Mouse (Mus musculus) midbrain, postnatal 0 days (tissue): ENCODE results near the gene Sox21. TPM values are rescaled to one million over a fixed set of nuclear protein-coding genes. Genes with fewer than 3 reads are reported as not detected.

Experiments used
- ATAC-seq: fragments of 200-750 bp; cut with Nextera tagmentation; 2 replicates; pipeline ENCODE4 v1.8.0; 2017; ENCODE audit warnings: moderate number of reproducible peaks, mild to moderate bottlenecking, moderate TSS enrichment, moderate library complexity; ENCODE audit not compliant: low FRiP score
- DNase-seq: peaks from one replicate; pipeline ENCODE4 v3.0.0-alpha.2; 2015; ENCODE audit warnings: low spot score
- H3K27ac ChIP-seq: fragments of 300-500 bp; sonication (generic); 2 replicates; pipeline ENCODE4 v1.5.1; 2014; ENCODE audit warnings: low read depth, mild to moderate bottlenecking, low read length, mixed read lengths
- H3K27me3 ChIP-seq: fragments of 300-500 bp; sonication (generic); 2 replicates; pipeline ENCODE4 v1.6.1; 2014; ENCODE audit warnings: low read length, control low read depth, mixed read lengths; ENCODE audit not compliant: insufficient read depth
- H3K36me3 ChIP-seq: fragments of 300-500 bp; sonication (generic); 2 replicates; pipeline ENCODE4 v1.6.1; 2014; ENCODE audit warnings: low read length, control low read depth, mixed read lengths; ENCODE audit not compliant: insufficient read depth
- H3K4me1 ChIP-seq: fragments of 300-500 bp; sonication (generic); 2 replicates; pipeline ENCODE4 v1.6.1; 2014; ENCODE audit warnings: mild to moderate bottlenecking, control low read depth, antibody characterized with exemption, low read length, mixed read lengths; ENCODE audit not compliant: insufficient read depth
- H3K4me2 ChIP-seq: fragments of 300-500 bp; sonication (generic); 2 replicates; pipeline ENCODE4 v1.6.1; 2014; ENCODE audit warnings: low read depth, mild to moderate bottlenecking, low read length, mixed read lengths; ENCODE audit not compliant: poor library complexity, severe bottlenecking
- H3K4me3 ChIP-seq: fragments of 300-500 bp; sonication (generic); 2 replicates; pipeline ENCODE4 v1.5.1; 2014; ENCODE audit warnings: low read depth, mild to moderate bottlenecking, low read length, moderate library complexity
- H3K9ac ChIP-seq: fragments of 300-500 bp; sonication (generic); replicated peaks from 2 replicates; pipeline ENCODE4 v1.6.1; 2014; ENCODE audit warnings: mild to moderate bottlenecking, low read length, moderate library complexity, mixed read lengths; ENCODE audit not compliant: poor library complexity, severe bottlenecking
- H3K9me3 ChIP-seq: fragments of 300-500 bp; sonication (generic); 2 replicates; pipeline ENCODE4 v1.6.1; 2016; ENCODE audit warnings: low read length, control low read depth
- CTCF ChIP-seq: IDR thresholded peaks from 2 replicates; pipeline ENCODE4 v1.5.1; 2016; ENCODE audit warnings: antibody characterized with exemption, mild to moderate bottlenecking
- WGBS: fragments of 180-500 bp; shearing (Covaris S2); extraction: QIAGEN DNeasy Blood & Tissue Kit; methylation state at CpG from one replicate; pipeline ENCODE4 v1.1.7; 2014; 5-methylcytosine and 5-hydroxymethylcytosine counted together
- microRNA-seq: library from miRNA; unstranded; fragments of <30 nt; microRNA quantifications from one replicate; pipeline ENCODE4, GENCODE M21; 2016; ENCODE audit warnings: borderline number of aligned reads
- polyA plus RNA-seq: library from polyadenylated mRNA; unstranded; fragments of >200 nt; fragmentation: Nextera tagmentation; extraction: Ambion mirVana; gene quantifications from 2 replicates; pipeline ENCODE4 v1.2.1, GENCODE M21; 2015
- total RNA-seq: library from RNA; depleted of rRNA; stranded (reverse); fragments of >200 nt; gene quantifications from 2 replicates; pipeline ENCODE4 v1.2.3, GENCODE M21; 2014; rRNA removed

Gene Sox21
- total and polyA plus RNA-seq, 2 experiments from 2014 or later: 7.4 to 27.8 TPM

DNA sequence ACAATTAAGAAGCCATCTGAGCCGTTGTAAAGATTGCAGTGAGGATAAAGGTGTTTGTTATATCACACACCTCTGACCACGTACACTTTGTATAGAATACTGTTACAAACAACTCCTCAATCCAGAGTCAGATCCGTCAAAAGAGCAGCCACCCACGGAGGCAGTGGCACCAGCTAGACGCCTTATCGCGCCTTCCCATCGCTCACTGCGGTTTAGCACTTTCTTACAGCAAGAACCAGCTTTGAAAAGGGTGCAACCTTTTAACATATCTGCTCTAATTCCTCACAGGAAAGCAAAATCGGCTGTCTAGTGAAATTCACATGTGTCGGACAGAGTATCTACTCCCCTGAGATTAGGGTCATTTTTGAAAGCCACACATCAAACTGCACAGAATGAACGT lies 39.8 kb downstream of the Sox21 start:
- Histone ChIP-seq H3K27ac (no peak overlapping the region), H3K4me2 (no peak overlapping the region), H3K36me3 (no peaks in the 10 kb centered on the region), H3K4me1 (no peaks in the 10 kb centered on the region), H3K9ac (no peak overlapping the region), H3K4me3 (no peak overlapping the region), H3K9me3 (no peaks in the 10 kb centered on the region), H3K27me3 (0 out of 2 replicates have a peak, but pooled peaks cover 7% of the 10 kb centered on the region)
- ATAC-seq: no peak
- DNase-seq: no peak
- TF ChIP-seq CTCF: no peak
- 54% methylated on average over 12 of the region's 12 CpGs for WGBS

DNA sequence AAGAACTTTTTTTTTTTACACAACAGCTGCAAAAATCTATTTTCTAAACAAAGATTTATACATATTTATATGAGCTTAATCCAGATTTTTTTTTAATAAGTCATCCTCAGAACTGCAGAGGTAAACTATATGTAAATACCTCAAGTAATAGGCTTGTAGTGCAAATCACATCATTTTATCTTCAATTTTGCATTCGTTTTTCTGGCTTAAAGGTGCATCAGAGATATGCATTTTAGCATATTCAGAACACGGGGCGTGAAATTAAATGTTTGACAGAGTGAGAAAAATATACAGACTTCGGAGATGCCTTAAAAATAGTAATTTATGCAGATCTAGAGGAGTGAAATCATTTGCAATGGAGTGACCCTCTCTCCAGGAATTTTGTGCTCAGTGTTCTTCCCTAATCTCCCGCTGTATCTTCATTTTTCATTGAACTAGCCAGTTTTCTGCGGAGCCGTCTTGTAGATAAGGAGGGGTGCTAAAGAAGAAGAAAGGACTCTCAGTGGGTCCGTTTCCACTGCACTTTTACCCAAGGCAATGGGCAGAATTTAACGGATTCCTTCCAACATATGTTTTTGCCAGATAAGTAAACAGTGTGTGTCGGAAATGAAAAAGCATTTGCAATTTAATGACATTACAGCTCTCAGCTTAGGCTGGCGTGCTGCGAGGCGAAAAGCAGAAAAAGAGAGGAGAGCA lies 42.5 kb downstream of the Sox21 start:
- Histone ChIP-seq H3K4me2 (peak overlapping the region; percentile 20; the same call in 1 of the 2 replicates), H3K4me1 (no peaks in the 10 kb centered on the region), H3K27me3 (0 out of 2 replicates have a peak, but pooled peaks cover 7% of the 10 kb centered on the region), H3K9me3 (no peaks in the 10 kb centered on the region), H3K9ac (no peak overlapping the region), H3K27ac (no peak overlapping the region; the same call in 1 of the 2 replicates), H3K4me3 (no peak overlapping the region), H3K36me3 (no peaks in the 10 kb centered on the region)
- ATAC-seq (peak; percentile 34; the same call in 1 of the 2 replicates), DNase-seq (no peak)
- 25% methylated on average over 13 of the region's 13 CpGs for WGBS
- no peak for TF ChIP-seq CTCF

DNA sequence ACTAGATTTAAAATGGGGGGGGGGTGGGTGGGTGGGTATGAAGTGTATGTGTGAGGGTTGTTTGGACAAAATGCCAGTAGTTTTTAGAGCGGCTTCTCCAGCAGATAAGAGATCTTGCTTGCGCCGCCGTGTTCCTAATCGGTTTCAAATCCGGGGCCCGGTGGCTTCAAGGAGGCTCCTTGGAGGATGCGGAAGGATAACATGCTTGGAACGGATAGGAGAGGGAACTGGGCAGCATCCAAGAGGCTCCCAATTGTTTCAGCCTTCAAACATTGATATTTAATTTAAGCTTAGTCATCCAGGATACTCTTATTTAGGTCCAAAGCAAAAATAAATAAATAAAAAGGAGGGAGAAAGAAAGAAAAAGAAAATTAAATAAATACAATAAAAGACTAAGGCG lies 43.2 kb downstream of the Sox21 start:
- H3K27ac ChIP-seq: no peak overlapping the region
- H3K4me2 ChIP-seq: no peak overlapping the region
- H3K9me3 ChIP-seq: no peaks in the 10 kb centered on the region
- H3K4me1 ChIP-seq: no peaks in the 10 kb centered on the region
- DNase-seq (no peak), ATAC-seq (no peak)
- H3K27me3 ChIP-seq: 0 out of 2 replicates have a peak, but pooled peaks cover 7% of the 10 kb centered on the region
- no peak for TF ChIP-seq CTCF
- no peaks in the 10 kb centered on the region for H3K36me3 ChIP-seq
- no peak overlapping the region for H3K9ac ChIP-seq
- H3K4me3 ChIP-seq: no peak overlapping the region
- 20% methylated on average over 10 of the region's 10 CpGs for WGBS

DNA sequence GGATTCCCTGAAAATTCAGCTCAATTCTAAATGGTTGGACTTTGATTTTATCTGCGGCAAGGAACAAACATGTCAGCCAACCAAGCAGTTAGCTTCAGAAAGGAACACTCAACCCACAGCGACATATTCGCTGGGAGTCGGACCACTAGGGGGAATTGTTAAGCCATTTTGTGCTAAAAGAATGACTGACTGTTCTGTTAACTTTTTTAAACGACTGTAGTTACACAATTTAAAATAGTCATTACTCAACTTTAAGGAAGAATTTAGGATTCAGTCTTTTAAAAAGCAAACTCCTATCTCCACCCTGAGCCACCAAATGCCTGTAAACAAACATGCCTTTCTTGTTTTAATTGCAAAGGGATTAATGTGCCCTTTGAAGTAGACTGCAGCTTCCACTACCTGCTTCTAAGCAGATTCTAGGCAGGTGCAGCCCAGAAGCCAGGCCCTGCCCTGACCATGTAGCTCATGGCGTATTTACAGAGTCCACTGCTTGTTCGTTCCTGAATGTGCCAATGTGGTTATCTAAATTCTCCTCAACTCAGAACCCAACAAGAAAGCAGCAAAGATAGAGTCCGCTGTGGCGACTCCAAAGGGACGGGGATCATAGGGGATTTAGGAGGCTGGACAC lies 43.7 kb downstream of the Sox21 start:
- H3K4me3 ChIP-seq: no peak overlapping the region
- H3K4me1 ChIP-seq: no peaks in the 10 kb centered on the region
- no peaks in the 10 kb centered on the region for H3K36me3 ChIP-seq
- H3K27ac ChIP-seq: 0 out of 2 replicates have a peak overlapping the region, but pooled peaks have one; percentile 32
- TF ChIP-seq CTCF: peak; percentile 57
- 0 out of 2 replicates have a peak, but pooled peaks cover 7% of the 10 kb centered on the region for H3K27me3 ChIP-seq
- WGBS: 27% methylated on average over 10 of the region's 10 CpGs
- DNase-seq: no peak
- no peak overlapping the region for H3K4me2 ChIP-seq
- no peak overlapping the region for H3K9ac ChIP-seq
- H3K9me3 ChIP-seq: no peaks in the 10 kb centered on the region
- no peak for ATAC-seq

DNA sequence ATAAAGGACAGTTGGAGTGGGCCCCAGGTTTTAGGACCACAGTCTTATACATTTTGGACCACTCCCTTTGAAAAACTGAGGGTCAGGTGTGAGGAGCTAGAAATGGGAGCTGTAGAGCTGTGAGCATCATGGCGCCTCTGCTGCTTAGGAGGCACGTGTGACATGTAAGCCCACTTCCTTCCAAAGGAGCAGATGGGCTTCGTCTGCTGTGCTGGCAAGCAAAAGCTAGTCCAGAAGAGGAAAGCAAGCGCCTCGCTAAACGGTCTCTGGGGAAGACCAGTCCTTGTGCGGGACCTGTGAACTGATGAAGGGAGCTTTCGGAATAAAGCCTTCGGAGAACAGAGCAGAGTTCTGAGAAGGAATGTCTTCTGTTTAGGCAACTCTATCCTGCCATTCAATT lies 45.4 kb downstream of the Sox21 start:
- H3K36me3 ChIP-seq: no peaks in the 10 kb centered on the region
- H3K9me3 ChIP-seq: no peaks in the 10 kb centered on the region
- H3K4me3 ChIP-seq: no peak overlapping the region
- DNase-seq (peak; percentile 30), ATAC-seq (no peak)
- no peak for TF ChIP-seq CTCF
- H3K9ac ChIP-seq: no peak overlapping the region
- 0 out of 2 replicates have a peak, but pooled peaks cover 7% of the 10 kb centered on the region for H3K27me3 ChIP-seq
- WGBS: 92% methylated on average over 9 of the region's 9 CpGs
- H3K4me1 ChIP-seq: no peaks in the 10 kb centered on the region
- H3K4me2 ChIP-seq: no peak overlapping the region
- no peak overlapping the region for H3K27ac ChIP-seq

Small RNA genes within 50 kb of the gene (microRNA-seq; reads per million reads assigned to microRNA genes)
- gene Mir6241: not detected

Other genes starting within 250 kb of the Sox21 start
- 0.49 TPM in 1 of 2 replicates, not detected in the other for gene Dct, start 184.8 kb downstream of the Sox21 start, total RNA-seq
- 0.44 and 0.63 TPM in 2 replicates for gene Dct, start 184.8 kb downstream of the Sox21 start, polyA plus RNA-seq
- gene Tgds, start 104.3 kb downstream of the Sox21 start, total RNA-seq: 4.3 and 7.4 TPM in 2 replicates
- gene Tgds, start 104.3 kb downstream of the Sox21 start, polyA plus RNA-seq: 7.3 and 9.0 TPM in 2 replicates
- gene Gpr180, start 99.9 kb downstream of the Sox21 start, total RNA-seq: 43.7 and 62.3 TPM in 2 replicates
- 49.3 and 51.6 TPM in 2 replicates for gene Gpr180, start 99.9 kb downstream of the Sox21 start, polyA plus RNA-seq
- not detected in 2 replicates for gene Gm9376, start 29.9 kb upstream of the Sox21 start, total RNA-seq
- not detected in 2 replicates for gene Gm9376, start 29.9 kb upstream of the Sox21 start, polyA plus RNA-seq